Mouse (Mus musculus) kidney, adult 2 months (tissue): Measurements from ENCODE around the gene Slc25a45.
A peak's percentile ranks its signal among the peaks of the same experiment; 100 is the strongest.

Source experiments
- CTCF ChIP-seq: fragments of 200-500 bp; conservative IDR thresholded peaks from 2 replicates; pipeline ENCODE4 v1.5.1; 2011; ENCODE audit warnings: low read depth, mild to moderate bottlenecking, control low read depth, low read length, moderate library complexity, mixed read lengths; ENCODE audit not compliant: insufficient read depth, insufficient read length
- POLR2A ChIP-seq: fragments of 200-500 bp; IDR thresholded peaks from one replicate; pipeline ENCODE4 v1.6.1; 2011; ENCODE audit warnings: low read depth, low read length, control low read depth

- TF ChIP-seq CTCF (no peak), POLR2A (peak; percentile 90)
Measured at GRCm38 (mm10) chr19:5840086-5840889, 37.3 kb upstream of the Slc25a45 start.
